Mouse (Mus musculus) layer of hippocampus, postnatal 25 days (tissue): ENCODE measurements around the gene Pus3. TPM values are rescaled to one million over a fixed set of nuclear protein-coding genes. Genes with fewer than 3 reads are reported as not detected.
"Not testable (repeated sequence)": the region's sequence is repeated elsewhere in the genome, so short reads cannot be mapped to it uniquely, and the experiment has no call there.

ENCODE experiments used
- DNase-seq, 2 experiments: peaks; one replicate each; pipeline ENCODE4 v3.0.0; 2022; ENCODE audit warnings: mixed read lengths in 2 of 2, low spot score in 1 of 2; ENCODE audit errors: extremely low spot score in 1 of 2
- total RNA-seq, 2 experiments: library from RNA; stranded (reverse); gene quantifications; 2 replicates each; pipeline ENCODE4 v1.2.3; 2021

Gene Pus3
- total RNA-seq, 2 experiments from 2014 or later: 11.3 to 12.0 TPM

DNA sequence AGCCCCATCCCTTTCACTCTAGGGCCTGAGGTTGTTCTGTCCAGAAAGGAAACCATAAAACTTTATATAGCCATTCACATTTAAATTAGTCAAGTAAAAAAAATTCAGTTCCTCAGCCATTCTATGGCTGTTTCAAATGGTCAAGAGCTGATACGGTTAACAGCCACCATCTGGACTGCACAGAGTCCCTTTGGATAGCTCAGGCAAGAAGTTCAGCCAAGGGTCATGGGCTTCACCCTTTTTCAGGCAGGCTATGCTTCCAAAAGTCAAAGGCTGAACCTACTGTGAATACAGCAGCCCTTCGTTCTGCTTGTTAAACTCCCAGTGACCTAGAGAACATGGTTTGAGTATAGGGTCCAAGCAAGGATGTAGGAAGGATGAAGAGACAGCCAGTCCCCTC, 13.7 kb upstream of the Pus3 start:
- DNase-seq: no peak

DNA sequence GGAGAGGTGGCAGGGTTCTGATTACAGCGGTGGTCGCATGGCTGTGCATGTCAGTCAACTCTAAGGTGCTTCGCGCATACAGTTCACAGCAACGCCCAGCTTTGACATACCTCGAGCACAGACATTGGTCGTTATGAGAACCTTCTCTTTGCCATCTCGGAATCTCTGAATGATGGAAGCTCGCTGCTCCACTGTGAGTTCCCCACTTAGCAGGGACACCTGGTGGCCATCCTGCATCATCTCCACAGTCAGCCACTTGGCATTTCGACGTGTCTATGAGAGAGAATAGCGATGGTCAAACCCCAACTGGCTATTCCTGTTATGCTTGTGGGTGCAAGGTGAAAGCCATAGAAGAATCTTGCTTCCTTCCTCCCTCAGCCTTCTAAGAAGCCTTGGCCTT, 12.7 kb upstream of the Pus3 start:
- DNase-seq: no peak

DNA sequence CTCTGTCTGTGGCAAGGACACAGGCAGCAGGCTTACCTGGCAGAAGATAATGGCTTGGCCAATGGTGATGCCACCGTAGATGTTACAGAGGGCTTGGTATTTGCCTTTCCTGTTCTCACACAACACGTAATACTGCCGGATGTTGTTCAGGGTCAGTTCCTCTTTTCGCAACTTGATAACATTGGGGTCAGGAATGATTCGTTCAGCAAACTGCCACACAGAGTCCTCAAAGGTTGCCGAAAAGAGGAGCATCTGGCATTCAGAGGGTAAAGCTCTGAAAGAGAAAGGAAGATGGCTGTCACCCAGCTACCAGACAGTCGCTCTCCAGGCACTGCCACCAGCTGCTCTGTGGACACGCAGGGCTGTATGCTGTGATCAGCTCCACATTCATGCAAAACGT, 11.7 kb upstream of the Pus3 start:
- no peak for DNase-seq

DNA sequence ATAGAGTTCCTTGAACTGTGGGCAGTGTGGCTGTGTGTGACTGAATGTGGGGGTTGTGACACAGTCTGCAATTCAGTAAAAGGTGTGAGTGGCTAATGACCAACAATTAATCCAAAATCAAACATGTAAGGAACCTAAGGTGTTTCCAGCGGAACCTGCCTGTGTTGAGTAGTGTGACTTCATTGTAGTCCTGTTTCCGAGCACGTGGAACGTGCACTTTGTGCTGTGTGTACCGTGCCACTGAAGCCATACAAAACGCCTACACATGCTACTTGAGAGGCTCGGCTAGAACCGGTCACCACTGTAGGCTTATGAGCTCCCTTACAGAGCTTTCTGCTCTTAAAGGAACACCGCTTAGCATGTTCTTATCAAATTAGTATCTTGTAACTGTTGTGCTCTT, 9.9 kb upstream of the Pus3 start:
- DNase-seq: no peak

DNA sequence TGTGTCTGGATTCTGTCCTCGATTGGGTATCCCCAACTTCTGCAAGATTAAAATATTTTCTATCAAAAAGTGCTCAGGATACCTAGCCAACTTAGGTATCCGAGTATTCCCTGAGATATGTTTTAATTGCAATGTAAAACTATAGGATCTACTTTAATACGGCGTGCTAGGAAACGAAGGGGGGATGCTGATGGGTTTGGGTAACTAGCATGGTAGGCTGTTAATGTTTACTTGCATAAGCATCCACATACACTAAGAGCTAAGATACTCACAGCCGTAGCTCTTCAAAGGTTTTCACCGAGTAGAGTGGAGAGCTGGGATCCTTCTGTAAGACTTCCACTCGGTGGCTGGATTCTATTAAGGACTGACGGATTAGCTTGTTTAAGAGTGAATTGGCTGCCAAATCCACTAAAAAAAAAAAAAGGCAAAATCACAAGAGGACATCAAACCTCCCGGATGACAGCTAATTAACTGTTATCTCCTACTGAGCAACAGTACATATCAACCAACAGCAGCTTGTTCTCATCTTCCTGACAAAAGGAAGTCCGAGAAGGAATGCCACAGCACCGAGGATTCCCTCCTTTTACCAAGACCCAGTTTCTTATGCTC, 1.8 kb upstream of the Pus3 start:
- no peak for DNase-seq

DNA sequence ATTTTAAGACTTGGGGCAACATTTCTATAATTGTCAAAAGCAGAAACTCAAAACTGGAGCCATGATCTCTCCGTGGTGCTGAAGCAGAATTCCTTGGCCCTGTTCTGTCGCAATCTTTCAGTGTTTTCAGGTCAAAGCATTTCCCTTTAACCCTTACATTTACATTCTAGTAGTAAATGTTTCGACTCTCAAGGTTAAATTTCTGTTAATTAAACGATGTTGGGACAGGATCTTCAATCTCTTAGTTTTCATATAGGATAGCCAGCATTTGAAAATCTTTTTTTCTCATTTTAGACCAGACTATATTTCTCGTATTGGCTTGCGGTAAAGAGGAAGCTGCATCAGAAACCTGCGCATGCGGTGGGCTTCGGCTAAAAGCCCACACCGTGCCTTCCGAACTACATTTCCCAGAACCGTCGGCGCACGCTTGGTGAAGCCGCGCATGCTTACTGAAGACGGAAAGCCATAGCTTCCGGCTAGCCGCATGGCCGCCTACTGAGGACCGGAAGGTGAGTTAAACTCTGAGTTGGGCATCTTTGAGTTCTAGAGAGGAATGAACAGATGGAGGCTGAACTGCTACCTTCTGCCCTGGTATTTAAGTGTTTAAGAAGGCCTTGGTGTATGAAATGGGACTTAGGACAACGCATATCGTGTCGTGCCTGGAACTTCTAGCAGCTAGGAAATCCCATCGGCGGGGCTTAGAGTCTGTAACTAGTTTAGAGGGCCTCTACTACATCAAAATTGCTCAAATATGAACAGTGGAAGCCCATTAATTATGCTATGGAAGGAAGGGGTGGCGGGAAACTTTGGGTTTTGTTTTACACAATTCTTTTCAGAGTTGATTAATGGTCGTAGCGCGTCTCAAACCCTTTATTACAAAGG, 855 bp downstream of the Pus3 start:
- DNase-seq: peak; percentile 67 to 68

DNA sequence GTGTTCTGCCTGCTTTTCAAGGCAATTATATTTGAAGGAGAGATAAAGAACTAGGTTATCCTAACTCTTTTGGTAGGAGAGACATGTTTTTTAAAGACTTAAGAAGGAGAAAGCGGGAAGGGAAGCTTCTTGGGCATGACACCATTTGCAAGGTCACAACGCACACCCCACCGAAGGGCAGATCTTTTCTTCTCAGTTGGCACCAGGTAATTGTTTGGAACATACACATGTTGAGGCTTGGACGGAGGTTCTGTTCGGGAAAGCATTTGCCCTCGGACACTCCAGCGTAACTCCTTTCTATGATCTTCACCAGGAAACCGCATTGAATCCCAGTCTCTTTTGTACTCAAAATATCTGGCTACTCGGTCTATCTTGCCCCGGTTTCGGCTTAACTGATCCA, 2.7 kb downstream of the Pus3 start:
- DNase-seq: no peak

DNA sequence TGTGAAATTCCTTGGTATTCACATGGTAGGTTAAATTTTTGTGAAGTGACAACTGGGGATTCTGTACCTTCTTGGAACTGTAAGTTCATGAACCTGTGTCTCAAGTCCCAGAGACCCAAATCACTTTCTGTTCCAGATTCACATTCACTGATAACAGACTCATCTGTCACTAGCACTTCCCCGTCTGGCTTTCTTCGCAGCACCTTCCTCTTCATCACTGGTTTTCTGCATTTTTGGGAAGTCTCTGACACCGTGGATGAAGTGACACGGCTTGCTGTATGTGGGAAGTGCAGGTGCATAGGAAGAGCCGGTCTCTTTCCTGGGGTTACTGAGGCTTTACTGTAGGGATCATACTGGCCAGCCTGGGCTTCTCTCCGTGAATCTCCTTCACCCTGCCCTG, 3.2 kb downstream of the Pus3 start:
- DNase-seq: no peak

DNA sequence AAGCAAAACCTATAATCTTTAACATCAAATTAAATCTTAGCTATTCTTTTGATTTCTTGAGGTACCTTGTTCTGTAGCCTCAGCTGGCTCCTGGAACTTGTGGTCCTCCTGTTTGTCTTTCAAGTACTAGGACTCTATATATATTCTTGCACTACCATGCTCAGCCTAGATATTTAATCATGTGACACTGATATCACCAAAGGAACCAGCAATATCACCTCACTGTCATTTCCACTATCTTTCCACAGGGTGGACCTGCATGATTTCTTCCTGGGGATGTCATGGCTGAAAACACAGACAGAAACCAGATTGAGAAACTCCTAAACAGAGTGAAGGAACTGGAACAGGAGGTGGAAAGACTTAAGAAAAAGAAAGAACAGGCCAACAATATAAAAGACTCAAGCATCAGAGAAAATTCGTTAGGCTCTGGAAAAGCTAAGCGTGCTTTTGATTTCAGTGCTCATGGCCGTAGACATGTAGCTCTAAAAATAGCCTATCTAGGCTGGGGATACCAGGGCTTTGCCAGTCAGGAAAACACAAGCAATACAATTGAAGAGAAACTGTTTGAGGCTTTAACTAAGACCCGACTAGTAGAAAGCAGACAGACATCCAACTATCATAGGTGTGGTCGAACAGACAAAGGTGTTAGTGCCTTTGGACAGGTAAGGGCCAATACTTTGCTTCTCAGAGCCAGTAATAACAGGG, 6.3 kb downstream of the Pus3 start:
- DNase-seq: no peak

DNA sequence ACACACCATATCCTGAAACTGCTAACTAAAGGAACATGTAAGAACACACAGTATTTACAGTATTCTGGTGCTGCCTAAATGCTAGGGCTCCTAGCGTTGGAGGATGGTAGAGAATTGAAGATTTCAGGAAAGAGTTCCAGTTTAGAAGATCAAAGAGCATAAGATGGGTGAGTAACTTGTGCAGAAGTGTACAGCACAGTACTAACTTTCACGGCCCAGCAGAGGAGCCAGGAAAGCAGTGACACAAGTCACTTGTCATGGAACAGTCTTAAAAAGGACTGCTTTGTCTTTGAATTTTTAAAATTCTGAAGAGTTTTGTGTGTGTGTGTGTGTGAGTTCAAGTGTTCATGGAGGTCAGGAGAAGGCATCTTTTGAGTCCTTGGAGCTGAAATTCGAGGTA, 9.6 kb downstream of the Pus3 start:
- DNase-seq: no peak

DNA sequence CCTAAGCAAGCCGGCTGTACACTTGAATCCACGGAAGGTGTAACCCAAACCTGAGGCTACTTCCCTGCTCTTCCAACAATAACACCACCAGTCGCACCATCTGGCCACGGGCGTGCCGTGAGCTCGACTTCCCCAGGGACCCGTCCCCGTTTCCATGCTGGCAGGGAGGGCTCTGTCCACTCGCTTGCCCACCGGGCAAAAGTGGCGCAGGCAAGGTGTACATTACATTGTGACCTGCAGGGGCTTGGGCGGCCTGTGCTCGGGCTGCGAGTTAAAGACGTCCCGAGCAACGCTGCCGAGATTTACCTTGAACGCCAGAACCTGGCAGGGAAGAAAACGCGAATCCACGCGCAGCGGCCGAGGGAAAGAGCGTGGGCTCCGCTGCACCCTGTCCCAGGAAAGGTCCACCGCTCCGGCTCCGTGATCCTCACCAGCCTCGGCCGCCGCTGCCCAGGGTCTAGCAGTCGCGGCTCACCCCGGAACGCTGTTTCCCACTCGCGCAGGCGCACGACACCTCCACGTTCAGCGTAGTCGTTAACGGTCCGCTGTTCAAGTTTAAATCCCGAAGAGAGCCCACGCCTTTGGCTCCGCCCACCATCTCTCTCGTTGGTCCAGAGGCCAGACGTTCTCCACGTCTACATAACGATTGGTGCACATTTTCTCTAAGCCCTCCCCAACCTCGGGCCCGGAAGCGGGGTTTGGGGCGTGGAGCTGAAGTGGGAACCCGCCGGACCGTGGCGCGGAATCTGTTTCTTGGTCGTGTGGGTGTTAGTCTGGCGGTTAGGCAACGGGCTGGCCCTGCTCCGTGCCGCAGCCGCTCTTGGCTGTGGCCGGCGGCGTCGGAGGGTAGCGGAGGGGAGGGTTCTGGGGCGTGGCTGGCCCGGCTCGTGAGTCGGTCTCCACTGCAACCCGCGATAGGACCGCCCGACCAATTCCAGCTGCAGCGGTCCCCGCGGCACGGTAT, 11.5 kb downstream of the Pus3 start, which contains the start of the genes Pate2 and Hyls1:
Gene Pate2 (plus strand): TSS at position 714 of the 964 bp plus-strand sequence.
Gene Hyls1 (minus strand): TSS at position 828 of the 964 bp plus-strand sequence.
- peak; percentile 75 to 80 for DNase-seq

DNA sequence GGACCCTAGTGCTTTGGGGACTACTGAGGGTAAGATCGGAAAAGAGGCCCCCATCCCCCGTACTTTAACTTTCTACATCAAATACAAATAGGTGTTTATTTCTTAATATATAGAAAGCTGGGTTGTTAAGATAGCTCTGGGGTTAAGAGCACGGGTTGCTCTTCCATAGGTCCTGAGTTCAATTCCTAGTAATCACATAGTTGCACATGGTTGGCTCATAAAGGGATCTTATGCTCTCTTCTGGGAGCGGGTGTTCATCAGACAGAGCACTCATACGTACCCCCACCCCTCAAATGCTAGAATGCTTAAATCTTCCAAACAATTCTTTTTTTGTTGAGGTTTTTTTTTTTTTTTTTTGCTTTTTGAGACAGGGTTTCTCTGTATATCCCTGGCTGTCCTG, 12.3 kb downstream of the Pus3 start:
- DNase-seq: no peak

DNA sequence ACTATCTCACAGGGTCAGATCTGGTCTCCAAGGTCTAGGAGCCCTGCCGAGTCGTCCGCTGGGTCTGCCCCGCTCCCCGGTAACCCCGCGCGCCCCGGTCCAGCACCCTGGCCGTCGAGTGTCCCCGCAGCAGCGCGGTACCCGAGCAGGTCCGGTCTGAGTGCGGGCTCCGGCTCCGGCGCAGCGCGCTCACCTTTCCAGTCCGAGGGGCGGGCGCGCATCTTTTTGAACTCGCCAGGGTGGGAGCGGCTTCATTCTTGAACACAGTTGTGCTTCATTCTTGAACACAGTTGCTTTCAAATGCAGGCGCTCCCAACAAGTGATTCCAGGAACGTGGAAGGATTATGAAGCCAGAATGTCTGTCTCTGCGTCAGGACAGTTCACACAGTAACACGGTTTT, 16.0 kb downstream of the Pus3 start:
- DNase-seq: no peak

DNA sequence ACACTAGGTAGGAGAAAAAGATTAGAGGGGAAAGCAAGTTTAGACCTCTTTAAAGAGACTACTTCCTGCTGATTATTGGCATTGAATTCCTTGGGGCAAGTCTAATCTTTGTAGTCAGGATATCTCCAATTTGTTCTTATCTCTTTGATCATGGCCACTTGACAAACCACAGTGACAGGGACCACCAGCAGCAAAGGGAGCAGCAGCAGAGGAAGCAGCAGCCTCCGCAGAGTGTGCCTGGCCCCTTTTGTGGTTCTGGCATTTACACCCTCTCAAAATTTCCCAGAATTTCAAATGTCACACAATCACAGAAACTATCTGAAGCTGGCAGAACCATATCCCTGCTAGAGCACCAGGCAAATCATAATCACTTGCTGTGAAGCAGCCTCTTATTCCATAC, 29.3 kb downstream of the Pus3 start:
- no peak for DNase-seq

DNA sequence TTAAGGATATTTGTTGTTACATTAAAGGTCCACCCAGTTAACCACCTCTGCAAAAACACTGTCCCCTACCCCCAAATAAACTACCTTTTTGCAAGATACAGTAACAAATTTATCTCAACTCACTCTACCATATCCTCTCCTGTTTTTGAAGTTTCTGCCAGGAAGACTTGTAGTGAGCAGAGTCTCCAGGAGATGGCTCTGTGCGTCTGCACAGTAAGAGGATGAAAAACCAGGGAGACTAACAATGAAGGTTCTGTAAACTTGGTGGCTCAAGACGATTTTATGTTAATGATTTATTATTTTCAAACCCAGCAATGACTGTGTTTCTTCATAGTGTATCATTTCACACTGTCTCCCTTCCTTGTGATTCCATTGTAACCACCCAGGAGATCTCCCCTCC, 34.5 kb downstream of the Pus3 start:
- peak in 1 of 2 experiments; percentile 43 for DNase-seq

DNA sequence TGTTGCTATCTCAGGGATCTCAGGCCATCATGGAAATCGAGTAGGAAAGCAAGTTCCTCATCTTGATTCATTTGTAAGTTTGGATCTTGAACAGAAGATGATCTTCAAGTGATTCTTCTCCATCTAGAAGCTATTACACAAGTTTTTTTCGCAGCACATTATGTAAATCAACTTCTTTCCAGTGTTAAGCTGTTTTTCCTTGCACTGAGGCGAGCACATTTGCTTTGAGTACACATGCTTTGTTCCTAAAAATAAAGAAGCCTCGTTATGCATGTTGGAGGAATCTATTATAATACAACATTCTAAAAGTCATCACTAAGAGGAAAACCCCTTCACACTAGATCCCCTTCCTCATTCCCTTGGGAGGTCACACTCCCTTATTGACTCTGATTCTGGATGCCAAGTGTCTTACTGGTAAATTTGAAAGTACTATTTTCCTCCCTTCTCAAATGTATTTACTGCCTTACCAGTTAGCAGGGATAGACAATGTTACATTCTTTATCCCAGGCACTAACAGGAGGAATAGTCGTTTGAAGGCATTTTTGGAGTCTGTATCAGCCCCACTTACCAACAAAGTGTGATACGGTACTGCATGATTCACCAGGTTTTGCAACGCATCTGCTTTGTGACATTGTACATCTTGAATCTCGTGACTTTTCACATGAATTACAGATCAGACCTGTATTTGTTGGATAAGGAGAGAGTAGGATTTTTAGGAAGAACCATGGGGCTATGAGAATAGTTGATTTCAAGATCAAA, 49.4 kb downstream of the Pus3 start:
- no peak for DNase-seq

DNA sequence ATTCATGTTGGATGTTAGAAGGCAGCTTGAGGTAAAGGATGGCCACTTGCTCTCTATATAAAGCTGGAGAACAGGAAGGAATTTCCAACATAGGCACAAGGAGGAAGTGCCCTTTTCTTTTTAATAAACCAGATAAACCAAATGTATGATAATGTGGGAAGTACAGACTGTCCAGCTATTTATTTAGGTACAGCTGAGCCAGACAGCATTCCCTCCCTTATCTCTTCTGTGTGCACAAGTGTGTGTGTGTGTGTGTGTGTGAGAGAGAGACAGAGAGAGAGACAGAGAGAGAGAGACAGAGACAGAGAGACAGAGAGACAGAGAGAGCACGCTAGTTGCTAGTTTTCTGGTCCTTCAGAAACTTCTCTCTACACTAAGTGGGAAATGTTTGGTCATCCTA, 53.4 kb downstream of the Pus3 start, which contains the start of gene Pate4:
Gene Pate4 (minus strand): TSS at position 101 of the 400 bp plus-strand sequence.
- no peak for DNase-seq

DNA sequence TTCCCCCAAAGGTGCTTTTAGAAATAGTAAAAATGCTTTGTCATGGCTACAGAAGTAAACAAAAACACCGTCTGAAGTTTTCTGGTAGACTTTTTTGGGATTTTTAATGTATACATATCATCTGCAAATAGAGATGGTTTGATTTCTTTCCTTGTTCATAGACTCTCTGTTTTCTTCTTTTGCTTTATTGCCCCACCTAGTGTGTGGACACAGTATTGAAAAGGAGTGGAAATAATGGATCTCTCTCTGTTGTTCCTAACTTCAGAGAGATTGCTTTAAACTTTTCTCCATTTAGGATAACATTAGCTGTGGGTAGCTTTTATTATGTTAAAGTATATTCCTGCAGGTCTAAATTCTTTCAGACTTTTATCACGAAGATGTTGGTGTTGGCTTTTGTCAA, 55.6 kb downstream of the Pus3 start:
- no peak for DNase-seq

DNA sequence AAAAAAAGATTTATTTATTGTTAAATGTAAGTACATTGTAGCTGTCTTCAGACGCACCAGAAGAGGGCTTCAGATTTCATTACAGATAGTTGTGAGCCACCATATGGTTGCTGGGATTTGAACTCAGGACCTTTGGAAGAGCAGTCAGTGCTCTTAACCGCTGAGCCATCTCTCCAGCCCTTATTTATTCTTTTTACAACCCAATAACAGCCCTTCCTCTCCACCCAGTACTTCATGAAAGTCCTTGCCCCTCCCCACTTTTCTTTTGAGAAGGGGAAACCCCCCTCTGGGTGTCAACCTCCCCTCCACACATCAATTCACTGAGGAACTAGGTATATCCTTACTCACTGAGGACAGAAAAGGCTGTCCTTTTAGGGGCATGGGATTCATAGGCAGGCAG, 58.4 kb downstream of the Pus3 start:
- DNase-seq: not testable (repeated sequence)
